Mouse (Mus musculus): Measurements from ENCODE around the gene Cux2. TPM values are rescaled to one million over a fixed set of nuclear protein-coding genes. Genes with fewer than 3 reads are reported as not detected.
A peak's percentile ranks its signal among the peaks of the same experiment; 100 is the strongest.

Cux2 gene
- total and polyA plus RNA-seq, 2 experiments from 2014 or later = 16.7 to 44.0 TPM

DNA sequence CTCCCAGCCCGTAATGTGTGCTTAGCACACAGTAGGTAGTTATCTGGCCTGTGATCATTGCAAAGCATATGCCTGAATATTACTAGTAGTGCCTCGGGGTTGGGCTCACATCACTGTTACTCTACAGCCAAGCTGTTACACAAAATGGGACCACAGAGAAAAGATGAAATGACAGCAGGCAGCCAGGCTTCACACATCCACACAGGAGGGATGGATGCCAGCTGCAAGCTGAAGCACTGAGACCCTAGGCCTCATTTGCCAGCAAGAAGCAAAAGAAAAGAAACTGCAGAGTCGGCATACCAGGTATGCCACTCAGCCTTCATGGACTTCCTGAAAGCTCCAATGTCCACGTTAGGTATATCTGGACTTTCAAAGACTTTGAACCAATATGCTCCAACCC, 222.0 kb downstream of the Cux2 start:
- Histone ChIP-seq H3K9me3 (ENCODE audit: low read length) (no peaks in the 10 kb centered on the region), H3K36me3 (ENCODE audit: insufficient read depth) (no peaks in the 10 kb centered on the region; the same call in 1 of the 2 replicates), H3K4me2 (ENCODE audit: low read depth) (peak overlapping the region; percentile 97), H3K9ac (0 out of 2 replicates have a peak overlapping the region, but pooled peaks have one; percentile 47), H3K27me3 (ENCODE audit: insufficient read depth, low read length) (no peaks in the 10 kb centered on the region), H3K4me1 (ENCODE audit: insufficient read depth) (0 out of 2 replicates have a peak, but pooled peaks cover 3% of the 10 kb centered on the region), H3K27ac (ENCODE audit: low read depth, low read length) (no peak overlapping the region), H3K4me3 (ENCODE audit: low read depth, low read length) (peak overlapping the region; percentile 40; the same call in 1 of the 2 replicates)
- 47% methylated on average over 4 of the region's 4 CpGs for WGBS
- DNase-seq (peak; percentile 67), ATAC-seq (peak; percentile 21; the same call in 1 of the 2 replicates)
- no peak for TF ChIP-seq CTCF (IDR thresholded peaks at IDR 0.05; ENCODE audit: low read depth)

DNA sequence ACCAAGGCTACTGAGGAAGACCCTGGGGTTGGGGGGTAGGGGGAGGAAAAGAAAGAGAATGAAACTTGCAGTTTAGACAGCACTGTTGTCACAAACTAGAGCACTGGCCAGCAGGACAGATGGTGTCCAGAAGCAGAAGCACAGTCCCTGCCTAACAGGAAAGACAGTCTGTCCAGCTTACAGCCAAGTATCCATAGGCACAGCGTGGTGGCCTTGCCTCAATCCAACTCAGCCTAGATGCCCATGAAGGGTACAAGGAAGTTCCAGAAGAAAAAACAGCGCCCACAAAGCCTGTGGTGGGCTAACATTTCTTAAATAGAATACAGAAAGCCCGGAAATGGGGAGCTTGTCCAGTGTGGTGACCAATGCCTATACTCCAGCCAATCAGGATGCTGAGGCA, 224.3 kb downstream of the Cux2 start:
- no peak for TF ChIP-seq CTCF (IDR thresholded peaks at IDR 0.05; ENCODE audit: low read depth)
- 91% methylated on average over 3 of the region's 3 CpGs for WGBS
- DNase-seq = no peak

DNA sequence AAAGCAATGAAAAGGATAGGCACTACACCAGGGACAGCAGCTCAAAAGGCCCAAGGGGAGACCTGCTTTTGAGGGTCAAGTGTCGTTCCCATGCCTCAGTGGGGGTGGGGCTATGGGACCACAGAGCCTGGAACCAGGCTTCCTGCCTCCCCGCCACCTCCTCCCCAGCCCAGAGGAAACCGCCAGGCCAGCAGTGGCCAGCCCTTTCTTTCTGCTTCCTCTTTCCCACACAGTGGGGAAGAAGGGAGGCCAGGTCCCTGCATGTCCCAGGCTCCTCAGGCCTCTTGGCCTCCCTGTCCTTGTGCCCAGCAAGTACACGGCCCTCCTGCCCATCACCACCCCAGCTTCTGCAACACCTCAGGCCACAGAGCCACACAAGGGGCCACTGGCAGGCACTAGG, 225.8 kb downstream of the Cux2 start:
- no peak for ATAC-seq
- peaks cover 17% of the 10 kb centered on the region for H3K36me3 ChIP-seq (ENCODE audit: insufficient read depth)
- H3K27me3 ChIP-seq (ENCODE audit: insufficient read depth, low read length) = no peaks in the 10 kb centered on the region
- TF ChIP-seq CTCF (IDR thresholded peaks at IDR 0.05; ENCODE audit: low read depth) = no peak
- no peak overlapping the region for H3K27ac ChIP-seq (ENCODE audit: low read depth, low read length)
- H3K4me2 ChIP-seq (ENCODE audit: low read depth) = no peak overlapping the region
- DNase-seq = no peak
- no peak overlapping the region for H3K4me3 ChIP-seq (ENCODE audit: low read depth, low read length)
- H3K4me1 ChIP-seq (ENCODE audit: insufficient read depth) = 0 out of 2 replicates have a peak, but pooled peaks cover under 1% of the 10 kb centered on the region
- no peak overlapping the region for H3K9ac ChIP-seq
- H3K9me3 ChIP-seq (ENCODE audit: low read length) = no peaks in the 10 kb centered on the region
- WGBS = 70% methylated on average over 3 of the region's 4 CpGs

More for the DNA sequence above, 224.3 kb downstream of the Cux2 start:
- no peaks in the 10 kb centered on the region for H3K9me3 ChIP-seq (ENCODE audit: low read length)
- H3K27me3 ChIP-seq (ENCODE audit: insufficient read depth, low read length) = no peaks in the 10 kb centered on the region
- no peak overlapping the region for H3K4me2 ChIP-seq (ENCODE audit: low read depth)
- ATAC-seq = no peak
- H3K36me3 ChIP-seq (ENCODE audit: insufficient read depth) = peaks cover 4% of the 10 kb centered on the region
- H3K4me1 ChIP-seq (ENCODE audit: insufficient read depth) = 0 out of 2 replicates have a peak, but pooled peaks cover 3% of the 10 kb centered on the region
- H3K27ac ChIP-seq (ENCODE audit: low read depth, low read length) = no peak overlapping the region
- H3K4me3 ChIP-seq (ENCODE audit: low read depth, low read length) = no peak overlapping the region
- no peak overlapping the region for H3K9ac ChIP-seq

DNA sequence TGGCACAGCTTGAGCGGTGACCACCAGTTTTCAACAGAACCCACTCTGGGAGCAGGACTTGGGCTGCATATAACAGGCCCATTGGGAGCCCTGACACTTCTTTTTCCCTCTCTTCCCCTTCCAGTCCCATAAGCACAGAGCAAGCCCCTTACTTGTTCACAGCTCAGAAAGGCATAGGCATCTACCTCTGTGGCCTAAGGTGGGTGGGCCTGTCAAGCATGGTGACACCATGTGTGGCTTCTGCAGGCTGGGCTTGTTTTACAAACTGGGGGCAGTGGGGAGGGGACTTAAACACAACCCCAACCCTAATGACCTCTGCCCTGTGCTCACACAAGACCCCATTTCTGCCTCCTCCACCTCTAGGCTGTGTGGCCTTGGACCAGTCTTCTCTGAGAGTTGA, 226.2 kb downstream of the Cux2 start:
- TF ChIP-seq CTCF (IDR thresholded peaks at IDR 0.05; ENCODE audit: low read depth) = no peak
- Histone ChIP-seq H3K9me3 (ENCODE audit: low read length) (no peaks in the 10 kb centered on the region), H3K27ac (ENCODE audit: low read depth, low read length) (no peak overlapping the region)

DNA sequence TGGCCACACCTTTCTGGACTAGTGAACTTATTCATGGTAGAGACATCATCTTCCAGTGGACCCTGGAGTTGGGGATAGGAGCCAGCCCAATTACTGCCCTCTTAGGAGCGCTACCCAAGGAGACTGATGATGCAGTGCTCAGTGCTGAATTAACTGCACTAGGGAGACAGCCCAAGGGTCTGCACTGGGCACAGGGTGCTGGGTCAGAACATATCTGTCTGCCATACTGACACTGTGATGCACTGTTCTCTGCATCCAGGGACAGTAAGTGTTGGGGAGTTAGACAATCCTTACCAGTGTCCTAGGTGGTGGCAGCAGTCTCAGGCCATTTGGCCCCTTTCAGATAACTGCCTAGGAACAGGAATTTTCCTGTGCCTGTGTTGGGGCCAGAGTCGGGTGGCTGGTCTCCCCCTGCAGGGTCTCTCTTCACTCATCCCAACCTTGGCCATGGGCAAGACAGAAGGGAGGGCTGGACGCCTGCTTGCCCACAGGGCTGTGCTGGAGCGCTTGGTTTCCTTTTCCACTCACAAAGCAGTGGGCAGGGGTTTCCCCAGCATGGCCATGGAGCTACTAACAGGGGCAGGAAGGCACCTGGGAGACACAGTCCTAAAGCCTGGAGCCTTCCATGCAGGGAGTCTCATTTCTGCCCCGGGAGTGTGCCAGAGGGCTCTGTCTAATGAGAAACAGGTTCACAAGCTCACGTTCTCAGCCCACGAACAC, 227.0 kb downstream of the Cux2 start:
- H3K4me1 ChIP-seq (ENCODE audit: insufficient read depth) = no peaks in the 10 kb centered on the region
- ATAC-seq (no peak), DNase-seq (no peak)
- H3K4me2 ChIP-seq (ENCODE audit: low read depth) = no peak overlapping the region
- no peaks in the 10 kb centered on the region for H3K9me3 ChIP-seq (ENCODE audit: low read length)
- H3K27ac ChIP-seq (ENCODE audit: low read depth, low read length) = no peak overlapping the region
- 73% methylated on average over 7 of the region's 7 CpGs for WGBS
- peaks cover 29% of the 10 kb centered on the region for H3K36me3 ChIP-seq (ENCODE audit: insufficient read depth)
- TF ChIP-seq CTCF (IDR thresholded peaks at IDR 0.05; ENCODE audit: low read depth) = no peak
- H3K9ac ChIP-seq = no peak overlapping the region
- no peak overlapping the region for H3K4me3 ChIP-seq (ENCODE audit: low read depth, low read length)
- no peaks in the 10 kb centered on the region for H3K27me3 ChIP-seq (ENCODE audit: insufficient read depth, low read length)

More for the DNA sequence above, 226.2 kb downstream of the Cux2 start:
- Histone ChIP-seq H3K9ac (no peak overlapping the region), H3K27me3 (ENCODE audit: insufficient read depth, low read length) (no peaks in the 10 kb centered on the region), H3K36me3 (ENCODE audit: insufficient read depth) (peaks cover 21% of the 10 kb centered on the region), H3K4me3 (ENCODE audit: low read depth, low read length) (no peak overlapping the region), H3K4me1 (ENCODE audit: insufficient read depth) (no peaks in the 10 kb centered on the region), H3K4me2 (ENCODE audit: low read depth) (no peak overlapping the region)
- 95% methylated on average over 1 of the region's 1 CpGs for WGBS
- DNase-seq (no peak), ATAC-seq (no peak)

DNA sequence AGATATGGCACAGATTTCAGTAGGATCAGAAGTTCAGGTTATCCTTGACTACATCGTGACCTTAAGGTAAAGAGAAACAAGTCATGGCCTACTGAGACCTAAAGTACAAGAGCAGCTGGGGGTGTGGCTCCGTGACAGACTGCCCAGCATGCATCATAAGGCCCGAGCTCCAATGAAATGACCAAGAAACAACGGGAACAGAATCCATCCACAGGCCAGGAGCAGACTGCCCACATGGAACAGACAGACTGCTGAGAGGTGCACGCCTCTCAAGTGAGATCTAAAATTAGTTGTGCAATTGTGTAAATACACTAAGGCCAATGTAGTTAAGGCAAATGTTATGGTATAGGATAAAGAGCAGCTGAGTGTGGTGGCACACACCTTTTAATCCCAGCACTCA, 228.3 kb downstream of the Cux2 start:
- Histone ChIP-seq H3K4me3 (ENCODE audit: low read depth, low read length) (no peak overlapping the region), H3K27me3 (ENCODE audit: insufficient read depth, low read length) (no peaks in the 10 kb centered on the region), H3K9me3 (ENCODE audit: low read length) (no peaks in the 10 kb centered on the region), H3K36me3 (ENCODE audit: insufficient read depth) (peaks cover 43% of the 10 kb centered on the region), H3K4me2 (ENCODE audit: low read depth) (no peak overlapping the region), H3K27ac (ENCODE audit: low read depth, low read length) (no peak overlapping the region), H3K4me1 (ENCODE audit: insufficient read depth) (no peaks in the 10 kb centered on the region), H3K9ac (no peak overlapping the region)
- ATAC-seq = no peak
- 74% methylated on average over 5 of the region's 5 CpGs for WGBS
- DNase-seq = no peak
- TF ChIP-seq CTCF (IDR thresholded peaks at IDR 0.05; ENCODE audit: low read depth) = no peak

DNA sequence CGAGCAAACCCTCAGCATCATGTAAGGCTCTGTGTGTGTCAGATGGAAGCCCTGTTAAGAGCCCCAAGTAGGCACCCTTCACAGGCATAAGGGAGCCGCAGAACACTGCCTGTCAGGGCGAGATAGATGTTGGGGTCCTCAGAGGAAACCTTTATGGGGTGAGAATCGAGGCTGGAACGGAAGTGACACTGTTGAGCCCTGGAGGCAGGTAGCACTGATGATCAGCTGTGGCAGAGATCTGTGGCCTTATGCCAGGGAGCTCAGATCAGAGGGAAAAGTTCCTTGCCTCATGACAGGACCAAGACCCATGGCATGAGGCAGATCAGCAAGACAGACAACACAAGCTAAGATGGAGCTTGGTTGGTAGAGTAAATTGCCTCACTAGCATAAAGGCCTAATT, 228.8 kb downstream of the Cux2 start:
- ATAC-seq (no peak), DNase-seq (no peak)
- WGBS = 92% methylated on average over 5 of the region's 5 CpGs
- Histone ChIP-seq H3K27ac (ENCODE audit: low read depth, low read length) (no peak overlapping the region), H3K36me3 (ENCODE audit: insufficient read depth) (peaks cover 47% of the 10 kb centered on the region), H3K4me2 (ENCODE audit: low read depth) (no peak overlapping the region), H3K9me3 (ENCODE audit: low read length) (no peaks in the 10 kb centered on the region), H3K9ac (no peak overlapping the region), H3K4me3 (ENCODE audit: low read depth, low read length) (no peak overlapping the region), H3K4me1 (ENCODE audit: insufficient read depth) (no peaks in the 10 kb centered on the region), H3K27me3 (ENCODE audit: insufficient read depth, low read length) (no peaks in the 10 kb centered on the region)
- TF ChIP-seq CTCF (IDR thresholded peaks at IDR 0.05; ENCODE audit: low read depth) = no peak

Measured in forebrain, postnatal 0 days (tissue).